Mouse (Mus musculus): ENCODE data around the gene Gm21760. TPM values are rescaled to one million over a fixed set of nuclear protein-coding genes. Genes with fewer than 3 reads are reported as not detected.
"Not testable (repeated sequence)": the region's sequence is repeated elsewhere in the genome, so short reads cannot be mapped to it uniquely, and the experiment has no call there.

The Gm21760 gene
- polyA plus RNA-seq (2014; fragmentation: Nextera tagmentation; extraction: Ambion mirVana): not detected in 2 replicates

- not testable (repeated sequence) for H3K4me2 ChIP-seq (ENCODE audit: low read length); H3K4me1 ChIP-seq (replicated peaks; ENCODE audit: control insufficient read depth, insufficient read depth, low read length); H3K9ac ChIP-seq (ENCODE audit: low read length); H3K27ac ChIP-seq (ENCODE audit: low read depth); DNase-seq (ENCODE audit: low spot score); H3K9me3 ChIP-seq (ENCODE audit: control insufficient read depth, low read length); H3K4me3 ChIP-seq (ENCODE audit: low read depth, low read length); H3K36me3 ChIP-seq (ENCODE audit: control insufficient read depth, insufficient read depth, low read length); H3K27me3 ChIP-seq (replicated peaks; ENCODE audit: control insufficient read depth, insufficient read depth, low read length); ATAC-seq (replicated peaks; ENCODE audit: low FRiP score, low TSS enrichment, low read depth)
- WGBS: no CpG with 5 or more reads among the region's 6 CpGs
These were observed at the start of gene Gm21760 for GRCm38 (mm10) chrY:80133479-80133878. TSS of gene Gm21760 (plus strand) at chrY:80133779.
